Mouse (Mus musculus) heart, embryonic 13.5 days (tissue): Measurements from ENCODE around the gene Vegfa. TPM values are rescaled to one million over a fixed set of nuclear protein-coding genes. Genes with fewer than 3 reads are reported as not detected.

Source experiments
- ATAC-seq: fragments of 200-750 bp; cut with Nextera tagmentation; 2 replicates; pipeline ENCODE4 v1.8.0; 2017; ENCODE audit warnings: moderate TSS enrichment; ENCODE audit not compliant: insufficient number of reproducible peaks, low FRiP score, low TSS enrichment; ENCODE audit errors: extremely low read depth
- H3K27ac ChIP-seq: fragments of 300-500 bp; sonication (generic); replicated peaks from 2 replicates; pipeline ENCODE4 v1.5.1; 2015; ENCODE audit warnings: moderate library complexity, mild to moderate bottlenecking, inconsistent platforms
- H3K27me3 ChIP-seq: fragments of 300-500 bp; sonication (generic); replicated peaks from 2 replicates; pipeline ENCODE4 v1.6.1; 2015; ENCODE audit warnings: mild to moderate bottlenecking, inconsistent platforms
- H3K36me3 ChIP-seq: fragments of 300-500 bp; sonication (generic); 2 replicates; pipeline ENCODE4 v1.6.1; 2015; ENCODE audit warnings: mild to moderate bottlenecking, inconsistent platforms
- H3K4me1 ChIP-seq: fragments of 300-500 bp; sonication (generic); 2 replicates; pipeline ENCODE4 v1.6.1; 2015; ENCODE audit warnings: inconsistent platforms
- H3K4me2 ChIP-seq: fragments of 300-500 bp; sonication (generic); 2 replicates; pipeline ENCODE4 v1.6.1; 2015; ENCODE audit warnings: inconsistent platforms, mild to moderate bottlenecking, moderate library complexity
- H3K4me3 ChIP-seq: fragments of 300-500 bp; sonication (generic); 2 replicates; pipeline ENCODE4 v1.5.1; 2015; ENCODE audit warnings: moderate library complexity, mild to moderate bottlenecking, inconsistent platforms
- H3K9ac ChIP-seq: fragments of 300-500 bp; sonication (generic); 2 replicates; pipeline ENCODE4 v1.6.1; 2015; ENCODE audit warnings: inconsistent platforms, mild to moderate bottlenecking, moderate library complexity
- H3K9me3 ChIP-seq: fragments of 300-500 bp; sonication (generic); 2 replicates; pipeline ENCODE4 v1.6.1; 2016; ENCODE audit warnings: inconsistent platforms
- WGBS: fragments of 180-500 bp; shearing (Covaris S2); methylation state at CpG from one replicate; pipeline ENCODE4 v1.1.7; 2015; ENCODE audit warnings: mixed read lengths; 5-methylcytosine and 5-hydroxymethylcytosine counted together
- polyA plus RNA-seq: library from polyadenylated mRNA; unstranded; fragments of >200 nt; fragmentation: Nextera tagmentation; extraction: Ambion mirVana; gene quantifications from 2 replicates; pipeline ENCODE4 v1.2.1, GENCODE M21; 2015

Gene Vegfa
- polyA plus RNA-seq, 1 experiment from 2014 or later: 5.4 TPM

DNA sequence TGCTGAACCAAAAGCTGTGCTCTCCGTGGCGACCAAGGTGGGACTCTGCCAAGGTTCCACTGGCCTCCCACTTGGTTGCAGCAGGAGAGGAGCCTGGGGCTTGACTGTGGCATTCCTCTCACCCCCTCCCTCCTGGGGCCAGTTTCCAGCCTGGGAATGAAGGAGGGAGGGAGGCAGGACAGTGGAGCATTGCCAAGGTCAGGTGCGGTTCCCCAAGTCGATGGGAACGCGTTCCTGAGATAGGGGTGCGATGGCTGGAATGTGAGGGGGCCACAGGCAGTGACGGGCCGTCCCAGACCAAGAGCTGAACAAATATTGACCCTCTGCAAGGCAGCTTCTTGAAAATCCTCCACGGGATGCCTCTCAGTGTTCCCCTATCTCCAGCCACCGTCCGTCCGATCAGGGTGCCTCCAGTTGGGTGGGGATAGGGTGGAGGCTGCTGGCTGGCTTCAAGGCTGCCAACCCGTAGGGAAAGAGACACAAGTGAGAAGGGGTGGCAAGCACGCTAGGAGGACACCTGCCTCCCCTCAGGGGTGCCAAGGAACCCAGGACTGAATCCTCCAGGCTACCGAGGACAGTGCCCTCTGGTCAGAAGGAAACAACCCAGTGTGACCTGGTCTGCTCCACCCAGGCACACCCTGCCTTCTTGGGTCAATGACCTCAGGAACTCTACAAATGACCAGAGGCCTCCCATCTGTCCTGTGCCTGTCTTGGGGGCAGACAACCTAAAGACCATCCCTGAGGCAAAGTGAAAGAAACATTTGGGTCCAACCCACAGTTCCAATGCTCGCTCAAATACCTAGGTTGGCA, 61.2 kb downstream of the Vegfa start:
- 64% methylated on average over 17 of the region's 17 CpGs for WGBS
- 0 out of 2 replicates have a peak, but pooled peaks cover 4% of the 10 kb centered on the region for H3K27me3 ChIP-seq
- no peak overlapping the region for H3K27ac ChIP-seq
- no peaks in the 10 kb centered on the region for H3K36me3 ChIP-seq
- no peak overlapping the region for H3K4me3 ChIP-seq
- no peak overlapping the region for H3K4me2 ChIP-seq
- peaks cover 19% of the 10 kb centered on the region for H3K4me1 ChIP-seq
- ATAC-seq: no peak
- no peaks in the 10 kb centered on the region for H3K9me3 ChIP-seq
- no peak overlapping the region for H3K9ac ChIP-seq

GRCm38 (mm10) chr17:45969596-45969995, 62.6 kb downstream of the Vegfa start:
- WGBS: 63% methylated on average over 8 of the region's 8 CpGs
- Histone ChIP-seq H3K27me3 (0 out of 2 replicates have a peak, but pooled peaks cover 4% of the 10 kb centered on the region), H3K4me1 (peaks cover 22% of the 10 kb centered on the region), H3K36me3 (no peaks in the 10 kb centered on the region), H3K27ac (no peak overlapping the region), H3K4me3 (no peak overlapping the region), H3K4me2 (no peak overlapping the region), H3K9ac (no peak overlapping the region), H3K9me3 (no peaks in the 10 kb centered on the region)
- no peak for ATAC-seq

DNA sequence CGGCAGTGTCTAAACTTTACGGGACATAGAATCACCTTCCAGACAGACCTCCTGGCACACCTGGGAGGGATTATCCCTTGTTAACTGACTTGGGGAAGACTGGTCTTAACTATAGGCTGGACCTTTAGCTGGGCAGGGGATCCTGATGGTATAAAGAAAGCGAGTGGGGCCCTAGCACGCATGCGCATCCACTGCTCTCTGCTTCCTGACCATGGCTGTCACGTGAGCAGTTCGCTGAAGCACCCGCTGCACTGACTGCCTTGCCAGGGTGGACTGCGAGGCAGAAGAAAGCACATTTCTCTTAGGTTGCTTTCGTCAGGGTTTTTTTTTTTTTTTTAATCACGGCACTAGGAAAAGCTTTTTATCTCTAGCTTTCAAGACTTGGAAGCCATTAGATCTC, 63.8 kb downstream of the Vegfa start:
- H3K9me3 ChIP-seq: no peaks in the 10 kb centered on the region
- H3K9ac ChIP-seq: no peak overlapping the region
- no peak overlapping the region for H3K4me3 ChIP-seq
- H3K36me3 ChIP-seq: no peaks in the 10 kb centered on the region
- no peak for ATAC-seq
- H3K4me1 ChIP-seq: peaks cover 18% of the 10 kb centered on the region
- H3K27me3 ChIP-seq: 0 out of 2 replicates have a peak, but pooled peaks cover 4% of the 10 kb centered on the region
- WGBS: 73% methylated on average over 11 of the region's 11 CpGs
- no peak overlapping the region for H3K4me2 ChIP-seq
- no peak overlapping the region for H3K27ac ChIP-seq

Other genes starting within 250 kb of the Vegfa start
- gene Mrps18a, start 78.6 kb upstream of the Vegfa start, polyA plus RNA-seq: 123 and 132 TPM in 2 replicates
- 6.0 and 6.1 TPM in 2 replicates for gene Rsph9, start 111.8 kb upstream of the Vegfa start, polyA plus RNA-seq
- gene Mad2l1bp, start 121.2 kb upstream of the Vegfa start, polyA plus RNA-seq: 28.1 and 30.5 TPM in 2 replicates
- 29.2 and 30.7 TPM in 2 replicates for gene Gtpbp2, start 128.7 kb upstream of the Vegfa start, polyA plus RNA-seq
- gene Polh, start 170.3 kb upstream of the Vegfa start, polyA plus RNA-seq: 9.6 and 11.3 TPM in 2 replicates
- 19.8 and 20.4 TPM in 2 replicates for gene Xpo5, start 170.4 kb upstream of the Vegfa start, polyA plus RNA-seq
- 46.8 and 48.4 TPM in 2 replicates for gene Polr1c, start 215.7 kb upstream of the Vegfa start, polyA plus RNA-seq
- 80.3 and 83.1 TPM in 2 replicates for gene Yipf3, start 215.7 kb upstream of the Vegfa start, polyA plus RNA-seq
- 0.59 and 0.88 TPM in 2 replicates for gene Lrrc73, start 221.2 kb upstream of the Vegfa start, polyA plus RNA-seq